Mouse (Mus musculus) forebrain, embryonic 16.5 days (tissue): ENCODE measurements at regions not wholly inside any gene's neighbourhood (a gene's known extent, or its start where the extent isn't known, plus 50 kb on each side); places are given as distances from the start of the nearest gene placed in this dataset.

ENCODE experiments used
- ATAC-seq: fragments of 200-750 bp; cut with Nextera tagmentation; 2 replicates; pipeline ENCODE4 v1.8.0; 2017; ENCODE audit warnings: mild to moderate bottlenecking, moderate library complexity
- H3K27ac ChIP-seq: fragments of 300-500 bp; sonication (generic); 2 replicates; pipeline ENCODE4 v1.5.1; 2014; ENCODE audit warnings: low read length, control low read depth
- H3K27me3 ChIP-seq: fragments of 300-500 bp; sonication (generic); replicated peaks from 2 replicates; pipeline ENCODE4 v1.6.1; 2014; ENCODE audit warnings: low read length; ENCODE audit not compliant: control insufficient read depth, insufficient read depth
- H3K36me3 ChIP-seq: fragments of 300-500 bp; sonication (generic); 2 replicates; pipeline ENCODE4 v1.6.1; 2014; ENCODE audit not compliant: control insufficient read depth, insufficient read depth
- H3K4me1 ChIP-seq: fragments of 300-500 bp; sonication (generic); replicated peaks from 2 replicates; pipeline ENCODE4 v1.6.1; 2014; ENCODE audit warnings: low read length; ENCODE audit not compliant: control insufficient read depth, insufficient read depth
- H3K4me2 ChIP-seq: fragments of 300-500 bp; sonication (generic); 2 replicates; pipeline ENCODE4 v1.6.1; 2014; ENCODE audit warnings: mild to moderate bottlenecking, low read length, control low read depth
- H3K4me3 ChIP-seq: fragments of 300-500 bp; sonication (generic); replicated peaks from 2 replicates; pipeline ENCODE4 v1.5.1; 2014; ENCODE audit warnings: mild to moderate bottlenecking, low read length, control low read depth
- H3K9ac ChIP-seq: fragments of 300-500 bp; sonication (generic); replicated peaks from 2 replicates; pipeline ENCODE4 v1.6.1; 2014; ENCODE audit warnings: low read depth, low read length, control low read depth
- H3K9me3 ChIP-seq: fragments of 300-500 bp; sonication (generic); 2 replicates; pipeline ENCODE4 v1.6.1; 2016; ENCODE audit warnings: low read length; ENCODE audit not compliant: control insufficient read depth
- WGBS: fragments of 180-500 bp; shearing (Covaris S2); extraction: QIAGEN DNeasy Blood & Tissue Kit; methylation state at CpG from one replicate; pipeline ENCODE4 v1.1.7; 2014; 5-methylcytosine and 5-hydroxymethylcytosine counted together

DNA sequence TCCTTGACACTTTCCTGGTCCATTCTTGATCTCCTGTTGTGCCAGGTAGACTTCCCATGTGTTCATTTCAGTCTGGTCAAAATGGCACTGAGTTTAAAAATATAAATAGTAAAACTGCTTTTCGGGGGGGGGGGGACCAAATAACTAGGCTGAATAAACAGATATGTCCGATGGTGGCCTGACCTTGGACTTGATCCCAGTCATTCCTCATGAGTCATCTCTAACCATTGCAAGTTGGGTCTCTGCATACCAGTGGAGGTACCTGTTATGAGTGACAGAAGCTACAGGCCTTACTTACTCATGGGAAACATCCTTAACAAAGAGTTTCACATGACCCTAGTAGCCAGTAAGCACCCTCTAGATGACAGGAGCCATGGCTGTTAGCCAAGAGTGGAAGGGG lies 76.2 kb upstream of the Ncam1 start:
- 84% methylated on average over 2 of the region's 2 CpGs for WGBS

DNA sequence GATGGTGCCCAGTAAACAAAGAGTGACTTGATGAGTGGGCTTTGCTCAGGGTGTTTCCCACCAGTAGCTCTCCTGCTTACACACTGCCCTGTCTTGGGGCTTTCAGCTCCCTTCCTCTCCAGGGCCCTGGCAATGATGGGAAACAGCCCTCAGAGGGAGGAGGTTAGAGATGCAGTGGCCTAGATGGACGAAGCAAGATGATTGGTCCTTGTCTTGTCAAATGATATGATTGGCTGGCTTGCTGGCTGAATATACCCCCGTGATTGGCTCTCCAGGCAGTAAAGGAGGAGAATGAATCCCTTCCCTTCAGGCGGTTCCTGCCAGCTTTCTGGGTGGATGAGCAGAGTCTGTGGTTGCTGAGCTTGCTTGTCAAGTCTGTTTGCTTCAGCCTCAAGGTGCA lies 74.8 kb upstream of the Ncam1 start:
- Histone ChIP-seq H3K27ac (peak overlapping the region; percentile 47; the same call in 1 of the 2 replicates), H3K4me1 (peaks cover 8% of the 10 kb centered on the region), H3K4me2 (peak overlapping the region; percentile 48), H3K9me3 (no peaks in the 10 kb centered on the region), H3K4me3 (peak overlapping the region; percentile 25), H3K36me3 (no peaks in the 10 kb centered on the region), H3K9ac (peak overlapping the region; percentile 47), H3K27me3 (no peaks in the 10 kb centered on the region)
- 3% methylated on average over 3 of the region's 3 CpGs for WGBS
- peak; percentile 91 for ATAC-seq

More for the DNA sequence above, 76.2 kb upstream of the Ncam1 start:
- Histone ChIP-seq H3K27ac (no peak overlapping the region), H3K9me3 (no peaks in the 10 kb centered on the region), H3K27me3 (no peaks in the 10 kb centered on the region), H3K4me2 (no peak overlapping the region), H3K4me1 (peaks cover 16% of the 10 kb centered on the region), H3K9ac (no peak overlapping the region), H3K36me3 (no peaks in the 10 kb centered on the region), H3K4me3 (no peak overlapping the region)
- no peak for ATAC-seq

GRCm38 (mm10) chr9:49851522-49851921 lies 52.8 kb upstream of the Ncam1 start:
- H3K27ac ChIP-seq, result no peak overlapping the region
- H3K27me3 ChIP-seq, result 0 out of 2 replicates have a peak, but pooled peaks cover 2% of the 10 kb centered on the region
- no peak for ATAC-seq
- no peak overlapping the region for H3K4me3 ChIP-seq
- no peaks in the 10 kb centered on the region for H3K4me1 ChIP-seq
- H3K36me3 ChIP-seq, result no peaks in the 10 kb centered on the region
- no peak overlapping the region for H3K9ac ChIP-seq
- H3K9me3 ChIP-seq, result no peaks in the 10 kb centered on the region
- no peak overlapping the region for H3K4me2 ChIP-seq
- WGBS, result 47% methylated on average over 3 of the region's 3 CpGs

- no peak overlapping the region for H3K9ac ChIP-seq
- no peak overlapping the region for H3K4me2 ChIP-seq
- no peaks in the 10 kb centered on the region for H3K4me1 ChIP-seq
- 0 out of 2 replicates have a peak, but pooled peaks cover 2% of the 10 kb centered on the region for H3K27me3 ChIP-seq
- no peaks in the 10 kb centered on the region for H3K9me3 ChIP-seq
- H3K27ac ChIP-seq, result no peak overlapping the region
- 32% methylated on average over 2 of the region's 2 CpGs for WGBS
- ATAC-seq, result no peak
- H3K4me3 ChIP-seq, result no peak overlapping the region
- no peaks in the 10 kb centered on the region for H3K36me3 ChIP-seq
Measured at GRCm38 (mm10) chr9:49849442-49849841, 50.7 kb upstream of the Ncam1 start.

DNA sequence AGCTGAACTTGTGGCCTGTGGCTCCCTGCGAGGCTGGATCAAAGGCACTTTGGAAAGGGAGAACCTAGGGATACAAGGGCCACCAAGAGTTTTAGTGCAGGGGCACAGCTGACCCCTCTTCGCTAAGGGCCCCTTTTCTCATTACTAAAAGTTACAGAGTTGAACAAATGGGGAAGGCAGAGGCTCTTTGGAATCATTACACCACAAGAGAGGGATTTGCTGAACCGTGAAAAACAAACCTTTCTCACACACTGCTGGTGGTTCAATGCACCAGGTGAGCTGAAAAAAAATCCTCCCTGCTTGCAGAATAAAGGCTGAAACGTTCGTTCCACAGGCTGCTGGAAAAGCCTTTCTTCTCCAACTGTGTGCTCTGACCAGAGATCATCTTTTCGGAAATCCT lies 50.2 kb upstream of the Ncam1 start:
- Histone ChIP-seq H3K4me2 (no peak overlapping the region), H3K36me3 (no peaks in the 10 kb centered on the region), H3K4me3 (no peak overlapping the region), H3K27ac (no peak overlapping the region), H3K9ac (no peak overlapping the region), H3K4me1 (no peaks in the 10 kb centered on the region), H3K27me3 (0 out of 2 replicates have a peak, but pooled peaks cover 2% of the 10 kb centered on the region), H3K9me3 (no peaks in the 10 kb centered on the region)
- WGBS, result 13% methylated on average over 6 of the region's 6 CpGs
- no peak for ATAC-seq
